Mouse (Mus musculus): ENCODE measurements around the gene Defb9. TPM values are rescaled to one million over a fixed set of nuclear protein-coding genes. Genes with fewer than 3 reads are reported as not detected.
"Not testable (repeated sequence)": the region's sequence is repeated elsewhere in the genome, so short reads cannot be mapped to it uniquely, and the experiment has no call there.

The Defb9 gene
- polyA plus RNA-seq (2016; fragmentation: Nextera tagmentation; extraction: Ambion mirVana) = 1.3 and 1.5 TPM in 2 replicates

DNA sequence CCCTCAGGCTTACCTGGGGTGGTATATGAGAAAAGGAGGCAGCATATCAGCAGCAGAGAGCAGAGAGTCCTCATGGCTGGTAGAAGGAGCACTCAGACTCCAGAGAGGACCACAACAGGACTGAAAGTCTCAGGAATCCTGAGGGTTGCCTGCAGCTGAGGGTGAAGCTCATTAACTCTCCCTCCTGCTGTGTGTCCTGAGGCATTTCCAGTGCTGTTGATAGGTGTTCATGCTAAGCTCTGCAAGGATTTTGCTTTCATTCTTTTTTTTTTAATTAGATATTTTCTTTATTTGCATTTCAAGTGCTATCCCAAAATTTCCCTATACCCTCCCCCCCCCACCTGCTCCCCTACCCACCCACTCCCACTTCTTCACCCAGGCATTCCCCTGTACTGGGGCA lies at the start of gene Defb9:
Gene Defb9, minus strand, starts transcription at position 101 of the 400 bp plus-strand sequence.
- H3K36me3 ChIP-seq = not testable (repeated sequence)

DNA sequence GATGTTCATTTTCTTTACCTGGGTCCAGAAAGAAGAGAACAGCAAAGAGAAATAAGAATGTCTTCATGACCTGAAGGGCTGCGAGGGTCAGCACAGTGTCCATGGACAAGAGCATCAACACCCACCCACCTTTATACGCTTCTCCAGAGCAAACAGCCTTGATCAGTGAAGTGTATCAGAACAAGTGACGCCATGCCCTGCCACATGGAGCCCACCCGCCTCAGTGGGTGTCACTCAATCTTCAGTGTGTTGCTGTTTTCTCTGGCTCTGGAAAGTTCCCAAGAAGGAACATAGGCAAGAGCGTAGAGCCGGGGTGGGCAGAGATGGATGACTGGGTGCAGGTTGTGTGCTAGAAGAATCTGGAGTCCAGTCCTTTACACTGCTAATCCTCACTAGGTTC lies 47.4 kb upstream of the Defb9 start, which contains the start of gene Defb15:
Gene Defb15, minus strand, starts transcription at position 101 of the 400 bp plus-strand sequence.
- H3K9me3 ChIP-seq (replicated peaks) = no peaks in the 10 kb centered on the region
- no peaks in the 10 kb centered on the region for H3K27me3 ChIP-seq
- H3K4me3 ChIP-seq = no peak within 1 kb of the TSS
- H3K4me2 ChIP-seq (replicated peaks) = no peak within 1 kb of the TSS
- H3K9ac ChIP-seq = no peak within 1 kb of the TSS
- WGBS = 93% methylated on average over 6 of the region's 6 CpGs
- no peaks in the 10 kb centered on the region for H3K4me1 ChIP-seq
- ATAC-seq (ENCODE audit: low FRiP score) = no peak
- no peak within 1 kb of the TSS for H3K27ac ChIP-seq
- H3K36me3 ChIP-seq = no peaks in the 10 kb centered on the region

More for the DNA sequence above, at the start of gene Defb9:
- H3K27me3 ChIP-seq; H3K27ac ChIP-seq; H3K4me2 ChIP-seq (replicated peaks); H3K9ac ChIP-seq; H3K9me3 ChIP-seq (replicated peaks); H3K4me3 ChIP-seq; ATAC-seq (ENCODE audit: low FRiP score); H3K4me1 ChIP-seq: not testable (repeated sequence)

DNA sequence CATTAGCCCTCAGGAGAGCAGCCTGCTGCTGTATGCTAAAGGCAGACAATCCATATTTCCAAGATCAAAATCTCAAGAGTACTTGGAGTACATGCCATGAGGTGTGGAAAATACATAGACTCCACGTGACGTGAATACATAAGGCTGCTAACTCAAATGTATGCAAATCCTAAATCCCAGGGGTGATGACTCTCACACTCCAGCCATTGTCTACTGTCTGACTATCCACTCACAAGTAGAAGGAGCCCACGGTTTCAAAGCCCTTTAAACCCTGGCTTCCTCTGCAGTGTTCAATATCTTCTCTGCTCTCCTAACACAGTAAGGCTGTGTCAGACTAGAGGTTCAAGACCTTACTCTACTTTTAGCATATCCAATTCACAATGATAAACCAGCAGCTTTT lies 45.5 kb upstream of the Defb9 start:
- not testable (repeated sequence) for H3K4me2 ChIP-seq (replicated peaks); ATAC-seq (ENCODE audit: low FRiP score); H3K27me3 ChIP-seq; H3K36me3 ChIP-seq; H3K9me3 ChIP-seq (replicated peaks); H3K4me1 ChIP-seq; H3K4me3 ChIP-seq; H3K9ac ChIP-seq; H3K27ac ChIP-seq
- WGBS = 84% methylated on average over 3 of the region's 3 CpGs

DNA sequence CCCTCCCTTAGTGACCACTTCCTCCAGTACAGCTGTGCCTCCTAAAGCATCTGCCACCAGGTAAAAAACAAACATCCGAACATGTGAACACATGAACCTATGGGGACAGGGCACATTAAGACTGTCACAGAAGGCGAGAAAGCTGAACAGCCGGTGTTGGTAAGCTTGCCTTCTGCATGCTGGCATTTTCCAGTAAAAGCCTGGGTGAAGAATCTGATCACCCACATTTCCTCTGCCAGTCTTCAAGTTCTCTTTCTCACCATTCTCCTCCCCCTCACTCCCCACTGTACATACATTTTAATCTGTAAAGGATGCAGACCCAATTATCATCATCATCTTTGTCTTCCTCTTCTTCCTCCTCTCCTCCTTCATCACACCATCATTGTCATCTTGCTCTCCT lies 30.4 kb upstream of the Defb9 start:
- H3K27ac ChIP-seq = no peak overlapping the region
- no peaks in the 10 kb centered on the region for H3K27me3 ChIP-seq
- no peak for ATAC-seq (ENCODE audit: low FRiP score)
- H3K4me2 ChIP-seq (replicated peaks) = no peak overlapping the region
- WGBS = 89% methylated on average over 3 of the region's 3 CpGs
- H3K4me3 ChIP-seq = no peak overlapping the region
- H3K36me3 ChIP-seq = no peaks in the 10 kb centered on the region
- no peaks in the 10 kb centered on the region for H3K4me1 ChIP-seq
- H3K9ac ChIP-seq = no peak overlapping the region
- no peaks in the 10 kb centered on the region for H3K9me3 ChIP-seq (replicated peaks)

DNA sequence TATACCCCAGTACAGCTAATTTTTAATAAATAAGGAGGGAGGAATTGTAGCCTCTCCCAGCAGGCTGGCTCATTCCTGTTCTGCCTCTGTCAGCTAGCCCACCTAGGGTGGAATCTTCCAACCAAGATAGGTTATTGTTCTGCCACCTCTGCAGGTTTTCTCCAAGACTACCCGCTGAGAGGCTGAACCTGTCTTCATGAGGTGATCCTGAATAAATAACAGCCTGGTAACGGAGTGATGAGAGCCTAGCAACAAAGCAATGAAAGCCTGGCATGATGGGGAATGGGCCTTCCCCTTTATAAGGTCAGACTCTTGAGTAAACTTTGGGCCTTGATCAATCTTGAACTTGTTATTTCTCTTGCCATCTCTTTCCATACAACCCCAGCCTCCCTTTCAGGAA lies 27.3 kb upstream of the Defb9 start:
- no peaks in the 10 kb centered on the region for H3K9me3 ChIP-seq (replicated peaks)
- H3K36me3 ChIP-seq = no peaks in the 10 kb centered on the region
- H3K27ac ChIP-seq = no peak overlapping the region
- 28% methylated on average over 2 of the region's 2 CpGs for WGBS
- H3K9ac ChIP-seq = no peak overlapping the region
- no peaks in the 10 kb centered on the region for H3K4me1 ChIP-seq
- no peaks in the 10 kb centered on the region for H3K27me3 ChIP-seq
- no peak overlapping the region for H3K4me2 ChIP-seq (replicated peaks)
- no peak for ATAC-seq (ENCODE audit: low FRiP score)
- no peak overlapping the region for H3K4me3 ChIP-seq

DNA sequence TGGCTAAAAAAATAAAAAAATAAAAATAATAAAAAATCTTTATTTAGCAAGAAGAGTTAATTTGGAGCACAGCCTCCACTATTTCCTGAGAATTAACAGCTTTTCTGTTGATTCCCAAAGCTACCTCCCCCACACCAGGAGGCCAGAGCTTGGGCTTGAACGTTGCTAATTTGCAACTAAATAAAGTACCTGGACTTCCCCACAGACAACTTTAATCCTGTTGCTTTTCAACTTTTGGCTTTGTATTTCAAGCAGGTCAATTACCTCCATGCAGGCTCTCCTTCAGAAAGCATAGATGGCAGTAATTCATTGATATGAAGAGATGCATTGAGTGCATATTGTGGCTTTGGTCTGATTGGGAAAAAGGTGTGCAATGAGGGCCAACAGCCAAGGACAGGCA lies 26.7 kb upstream of the Defb9 start:
- H3K9ac ChIP-seq = no peak overlapping the region
- no peaks in the 10 kb centered on the region for H3K27me3 ChIP-seq
- 30% methylated on average over 1 of the region's 1 CpGs for WGBS
- no peak for ATAC-seq (ENCODE audit: low FRiP score)
- H3K27ac ChIP-seq = no peak overlapping the region
- H3K9me3 ChIP-seq (replicated peaks) = no peaks in the 10 kb centered on the region
- H3K4me1 ChIP-seq = no peaks in the 10 kb centered on the region
- no peak overlapping the region for H3K4me3 ChIP-seq
- no peak overlapping the region for H3K4me2 ChIP-seq (replicated peaks)
- H3K36me3 ChIP-seq = no peaks in the 10 kb centered on the region

DNA sequence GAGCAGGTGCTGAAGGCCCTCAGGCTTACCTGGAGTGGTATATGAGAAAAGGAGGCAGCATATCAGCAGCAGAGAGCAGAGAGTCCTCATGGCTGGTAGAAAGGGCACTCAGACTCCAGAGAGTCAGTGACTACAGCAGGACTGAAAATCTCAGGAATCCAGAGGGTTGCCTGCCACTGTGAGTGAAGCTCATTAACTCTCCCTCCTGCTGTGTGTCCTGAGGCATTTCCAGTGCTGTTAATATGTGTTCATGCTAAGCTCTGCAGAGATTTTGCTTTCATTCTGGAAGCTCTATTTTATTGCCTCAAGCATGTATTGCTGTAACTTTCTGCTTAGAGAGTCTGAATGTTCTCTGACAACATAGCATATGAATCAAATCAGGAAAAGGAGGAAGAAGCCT lies 21.1 kb upstream of the Defb9 start, which contains the start of gene Defb11:
Gene Defb11, minus strand, starts transcription at position 123 of the 400 bp plus-strand sequence.
- H3K27ac ChIP-seq; H3K4me2 ChIP-seq (replicated peaks); ATAC-seq (ENCODE audit: low FRiP score): not testable (repeated sequence)

DNA sequence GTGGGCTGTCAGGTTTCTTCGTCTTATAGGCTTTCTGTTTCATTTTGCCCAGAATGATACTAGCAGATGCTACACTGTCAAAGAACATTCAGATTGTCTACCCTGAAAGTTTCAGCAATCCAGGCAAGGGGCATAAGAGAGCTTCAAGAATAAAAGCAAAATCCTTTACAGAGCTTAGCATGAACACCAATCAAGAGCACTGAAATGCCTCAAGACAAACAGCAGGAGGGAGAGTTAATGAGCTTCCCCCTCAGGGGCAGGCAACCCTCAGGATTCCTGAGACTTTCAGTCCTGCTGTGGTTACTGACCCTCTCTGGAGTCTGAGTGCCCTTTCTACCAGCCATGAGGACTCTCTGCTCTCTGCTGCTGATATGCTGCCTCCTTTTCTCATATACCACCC lies 26.6 kb downstream of the Defb9 start, which contains the start of gene Defb10:
Gene Defb10, plus strand, starts transcription at position 316 of the 400 bp plus-strand sequence.
- not testable (repeated sequence) for H3K4me2 ChIP-seq (replicated peaks); H3K36me3 ChIP-seq; H3K9me3 ChIP-seq (replicated peaks); H3K27ac ChIP-seq; H3K27me3 ChIP-seq; H3K9ac ChIP-seq; ATAC-seq (ENCODE audit: low FRiP score); H3K4me3 ChIP-seq; H3K4me1 ChIP-seq
- 59% methylated on average over 1 of the region's 1 CpGs for WGBS

More for the DNA sequence above, 21.1 kb upstream of the Defb9 start, which contains the start of gene Defb11:
- not testable (repeated sequence) for H3K4me3 ChIP-seq; H3K27me3 ChIP-seq; H3K4me1 ChIP-seq; H3K9ac ChIP-seq; H3K36me3 ChIP-seq; H3K9me3 ChIP-seq (replicated peaks)

Other genes starting within 250 kb of the Defb9 start
- gene Defa17, start 229.6 kb downstream of the Defb9 start, polyA plus RNA-seq (2016; fragmentation: Nextera tagmentation; extraction: Ambion mirVana) = not detected in 2 replicates
- gene Defa34, start 219.6 kb downstream of the Defb9 start, polyA plus RNA-seq (2016; fragmentation: Nextera tagmentation; extraction: Ambion mirVana) = not detected in 2 replicates
- gene AY761184, start 181.8 kb downstream of the Defb9 start, polyA plus RNA-seq (2016; fragmentation: Nextera tagmentation; extraction: Ambion mirVana) = not detected in 2 replicates
- not detected in 2 replicates for gene Defa24, start 150.9 kb downstream of the Defb9 start, polyA plus RNA-seq (2016; fragmentation: Nextera tagmentation; extraction: Ambion mirVana)
- not detected in 2 replicates for gene Defb50, start 61.9 kb downstream of the Defb9 start, polyA plus RNA-seq (2016; fragmentation: Nextera tagmentation; extraction: Ambion mirVana)
- gene Defb2, start 45.5 kb downstream of the Defb9 start, polyA plus RNA-seq (2016; fragmentation: Nextera tagmentation; extraction: Ambion mirVana) = not detected in 2 replicates
- gene Defb10, start 26.5 kb downstream of the Defb9 start, polyA plus RNA-seq (2016; fragmentation: Nextera tagmentation; extraction: Ambion mirVana) = 1.1 TPM in 1 of 2 replicates, not detected in the other
- gene Defb11, start 21.0 kb upstream of the Defb9 start, polyA plus RNA-seq (2016; fragmentation: Nextera tagmentation; extraction: Ambion mirVana) = 14.2 and 14.9 TPM in 2 replicates
- not detected in 2 replicates for gene Defb15, start 47.3 kb upstream of the Defb9 start, polyA plus RNA-seq (2016; fragmentation: Nextera tagmentation; extraction: Ambion mirVana)
- not detected in 2 replicates for gene Defb35, start 52.9 kb upstream of the Defb9 start, polyA plus RNA-seq (2016; fragmentation: Nextera tagmentation; extraction: Ambion mirVana)
- gene Defb13, start 61.3 kb upstream of the Defb9 start, polyA plus RNA-seq (2016; fragmentation: Nextera tagmentation; extraction: Ambion mirVana) = not detected in 2 replicates
- gene Fam90a1a, start 73.3 kb upstream of the Defb9 start, polyA plus RNA-seq (2016; fragmentation: Nextera tagmentation; extraction: Ambion mirVana) = not detected in 2 replicates
- gene Ccdc70, start 84.4 kb upstream of the Defb9 start, polyA plus RNA-seq (2016; fragmentation: Nextera tagmentation; extraction: Ambion mirVana) = not detected in 2 replicates
- gene Atp7b, start 174.9 kb upstream of the Defb9 start, polyA plus RNA-seq (2016; fragmentation: Nextera tagmentation; extraction: Ambion mirVana) = 1.7 and 1.9 TPM in 2 replicates
- gene Alg11, start 175.3 kb upstream of the Defb9 start, polyA plus RNA-seq (2016; fragmentation: Nextera tagmentation; extraction: Ambion mirVana) = 32.3 and 38.0 TPM in 2 replicates
- gene Nek5, start 239.6 kb upstream of the Defb9 start, polyA plus RNA-seq (2016; fragmentation: Nextera tagmentation; extraction: Ambion mirVana) = 0.52 and 1.2 TPM in 2 replicates